Mouse (Mus musculus) liver, adult 2 months (tissue): ENCODE data around the gene Nit2.

ENCODE experiments used
- CTCF ChIP-seq: fragments of 200-500 bp; IDR thresholded peaks from 2 replicates; pipeline ENCODE4 v1.5.1; 2011; ENCODE audit warnings: low read depth, low read length, control low read depth
- POLR2A ChIP-seq: fragments of 200-500 bp; IDR thresholded peaks from 2 replicates; pipeline ENCODE4 v1.6.1; 2011; ENCODE audit warnings: low read length, control low read depth; ENCODE audit not compliant: insufficient read depth; ENCODE audit errors: extremely low read depth

- TF ChIP-seq CTCF (no peak), POLR2A (no peak)
These were observed 29.4 kb upstream of the Nit2 start for GRCm38 (mm10) chr16:57196590-57196989.
